Mouse (Mus musculus) layer of hippocampus, adult 18-20 months (tissue): ENCODE results near the gene Rpl3l. TPM values are rescaled to one million over a fixed set of nuclear protein-coding genes. Genes with fewer than 3 reads are reported as not detected.
"Not testable (repeated sequence)": the region's sequence is repeated elsewhere in the genome, so short reads cannot be mapped to it uniquely, and the experiment has no call there.

ENCODE experiments used
- DNase-seq, 2 experiments: peaks; one replicate each; pipeline ENCODE4 v3.0.0; 2022; ENCODE audit warnings: low spot score in 2 of 2
- total RNA-seq, 2 experiments: library from RNA; stranded (reverse); gene quantifications; 2 replicates each; pipeline ENCODE4 v1.2.3; 2021

The Rpl3l gene
- total RNA-seq, 2 experiments from 2014 or later = 0.27 to 0.43 TPM

GRCm38 (mm10) chr17:24719494-24720222, 8.0 kb upstream of the Rpl3l start:
- DNase-seq = peak; percentile 97 to 99

- DNase-seq = not testable (repeated sequence)
Measured at GRCm38 (mm10) chr17:24720616-24721015, 7.0 kb upstream of the Rpl3l start.

- not testable (repeated sequence) for DNase-seq
Measured at GRCm38 (mm10) chr17:24721383-24721955, 6.2 kb upstream of the Rpl3l start.

- DNase-seq = no peak
Measured at GRCm38 (mm10) chr17:24722220-24722924, 5.2 kb upstream of the Rpl3l start.

GRCm38 (mm10) chr17:24723122-24723880, 4.3 kb upstream of the Rpl3l start:
- DNase-seq = no peak

- DNase-seq = no peak
Measured at GRCm38 (mm10) chr17:24723881-24724180, 3.8 kb upstream of the Rpl3l start.

GRCm38 (mm10) chr17:24724184-24724583, 3.4 kb upstream of the Rpl3l start, which contains the start of gene Ndufb10:
Gene Ndufb10 (minus strand): TSS chr17:24724478.
- DNase-seq = peak; percentile 92 to 97

GRCm38 (mm10) chr17:24725637-24726390, 1.8 kb upstream of the Rpl3l start:
- DNase-seq = no peak

GRCm38 (mm10) chr17:24728184-24728583, 564 bp downstream of the Rpl3l start:
- DNase-seq = no peak

- no peak for DNase-seq
Measured at GRCm38 (mm10) chr17:24729067-24729466, 1.4 kb downstream of the Rpl3l start.

- no peak for DNase-seq
Measured at GRCm38 (mm10) chr17:24730787-24731186, 3.2 kb downstream of the Rpl3l start.

- DNase-seq = no peak
Measured at GRCm38 (mm10) chr17:24732233-24732935, 4.8 kb downstream of the Rpl3l start.

GRCm38 (mm10) chr17:24733434-24734050, 5.9 kb downstream of the Rpl3l start:
- DNase-seq = no peak

GRCm38 (mm10) chr17:24734513-24734912, 6.9 kb downstream of the Rpl3l start:
- no peak for DNase-seq

- DNase-seq = no peak
Measured at GRCm38 (mm10) chr17:24735446-24735845, 7.8 kb downstream of the Rpl3l start.

- DNase-seq = peak; percentile 89 to 96
Measured at GRCm38 (mm10) chr17:24736330-24737051, 8.9 kb downstream of the Rpl3l start, which contains the start of gene Msrb1. Gene Msrb1 (plus strand): TSS chr17:24736642.

GRCm38 (mm10) chr17:24737135-24737810, 9.7 kb downstream of the Rpl3l start:
- DNase-seq = no peak

- DNase-seq = no peak
Measured at GRCm38 (mm10) chr17:24738238-24738637, 10.6 kb downstream of the Rpl3l start.
